Mouse (Mus musculus): Measurements from ENCODE around the gene Lmntd1. TPM values are rescaled to one million over a fixed set of nuclear protein-coding genes. Genes with fewer than 3 reads are reported as not detected.
A peak's percentile ranks its signal among the peaks of the same experiment; 100 is the strongest.

Lmntd1 gene
- polyA plus RNA-seq, 1 experiment from 2014 or later: 1.1 TPM

DNA sequence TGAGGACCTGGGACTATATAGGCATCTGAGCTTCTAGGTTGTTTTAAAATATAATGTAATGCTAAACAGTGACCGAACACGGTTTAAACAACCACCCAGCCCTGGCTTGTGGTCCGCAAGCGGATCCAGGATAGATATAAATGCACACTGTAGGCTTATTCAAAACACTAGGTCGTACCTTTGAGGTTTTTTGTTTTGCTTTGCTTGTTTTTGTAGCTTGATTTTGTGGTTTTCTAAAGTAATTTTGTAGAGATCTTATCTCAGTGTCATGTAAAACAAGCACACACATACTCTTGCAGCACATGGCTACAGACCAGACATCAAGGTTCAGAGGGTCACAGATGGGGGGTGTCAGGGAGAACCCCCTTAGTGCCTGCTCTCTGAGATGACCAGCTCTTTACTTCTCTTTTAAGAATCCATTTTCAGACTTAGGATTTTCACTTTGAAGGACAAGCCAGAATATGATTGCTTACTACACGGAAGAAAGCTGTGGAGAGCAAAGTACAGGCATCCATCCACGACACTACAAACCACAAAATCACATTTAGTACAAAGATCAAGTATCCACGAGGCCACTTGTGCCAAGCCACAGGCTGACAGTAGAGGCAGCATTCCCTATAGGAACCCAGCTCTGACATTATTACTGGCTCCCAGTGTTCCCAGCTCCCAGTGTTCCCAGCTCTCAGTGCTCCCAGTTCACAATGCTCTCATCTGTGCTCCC lies 196.2 kb downstream of the Lmntd1 start:
- 86% methylated on average over 8 of the region's 8 CpGs for WGBS
- Histone ChIP-seq H3K27me3 (no peaks in the 10 kb centered on the region), H3K36me3 (no peaks in the 10 kb centered on the region), H3K4me2 (no peak overlapping the region), H3K4me1 (replicated peaks) (no peaks in the 10 kb centered on the region), H3K27ac (replicated peaks) (no peak overlapping the region), H3K9me3 (no peaks in the 10 kb centered on the region), H3K4me3 (no peak overlapping the region), H3K9ac (no peak overlapping the region)
- ATAC-seq (ENCODE audit: low FRiP score, low read depth): no peak

DNA sequence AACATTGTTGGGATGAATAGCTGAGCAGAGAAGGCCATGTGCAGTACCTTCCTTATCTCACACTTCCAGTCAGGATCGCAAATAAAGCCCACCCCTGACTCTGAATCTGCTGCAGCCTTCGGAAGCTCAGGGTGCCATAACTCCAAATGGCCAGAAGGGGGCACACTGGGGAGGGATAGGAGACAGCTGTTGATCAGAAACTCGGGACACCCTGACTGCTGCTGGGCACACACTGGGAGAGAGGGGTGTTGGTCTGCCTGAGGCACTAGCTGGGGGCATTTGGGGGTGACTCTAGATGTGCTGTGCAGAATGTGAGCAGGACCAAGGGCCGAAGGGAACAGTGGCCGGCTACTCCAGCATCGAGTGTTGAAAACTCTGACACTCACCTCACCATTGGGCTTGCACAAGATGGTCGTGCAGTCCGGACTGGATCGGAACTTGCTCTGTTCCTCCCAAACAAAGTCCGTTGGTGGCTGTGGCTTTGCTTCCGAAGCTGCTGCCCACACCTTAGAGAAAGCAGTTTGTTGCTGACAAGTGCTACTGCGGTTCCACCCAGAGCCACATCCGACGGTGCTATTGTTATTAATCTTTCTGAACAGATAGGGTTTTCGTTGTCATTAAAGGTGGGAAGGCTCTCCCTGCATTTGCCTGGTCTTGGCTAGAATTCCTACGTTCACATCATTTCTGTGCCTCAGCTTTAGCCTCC lies 197.0 kb downstream of the Lmntd1 start:
- Histone ChIP-seq H3K4me1 (replicated peaks) (no peaks in the 10 kb centered on the region), H3K9ac (no peak overlapping the region), H3K27ac (replicated peaks) (no peak overlapping the region), H3K27me3 (no peaks in the 10 kb centered on the region), H3K4me2 (no peak overlapping the region), H3K36me3 (no peaks in the 10 kb centered on the region), H3K9me3 (no peaks in the 10 kb centered on the region), H3K4me3 (no peak overlapping the region)
- no peak for ATAC-seq (ENCODE audit: low FRiP score, low read depth)
- 71% methylated on average over 16 of the region's 16 CpGs for WGBS

DNA sequence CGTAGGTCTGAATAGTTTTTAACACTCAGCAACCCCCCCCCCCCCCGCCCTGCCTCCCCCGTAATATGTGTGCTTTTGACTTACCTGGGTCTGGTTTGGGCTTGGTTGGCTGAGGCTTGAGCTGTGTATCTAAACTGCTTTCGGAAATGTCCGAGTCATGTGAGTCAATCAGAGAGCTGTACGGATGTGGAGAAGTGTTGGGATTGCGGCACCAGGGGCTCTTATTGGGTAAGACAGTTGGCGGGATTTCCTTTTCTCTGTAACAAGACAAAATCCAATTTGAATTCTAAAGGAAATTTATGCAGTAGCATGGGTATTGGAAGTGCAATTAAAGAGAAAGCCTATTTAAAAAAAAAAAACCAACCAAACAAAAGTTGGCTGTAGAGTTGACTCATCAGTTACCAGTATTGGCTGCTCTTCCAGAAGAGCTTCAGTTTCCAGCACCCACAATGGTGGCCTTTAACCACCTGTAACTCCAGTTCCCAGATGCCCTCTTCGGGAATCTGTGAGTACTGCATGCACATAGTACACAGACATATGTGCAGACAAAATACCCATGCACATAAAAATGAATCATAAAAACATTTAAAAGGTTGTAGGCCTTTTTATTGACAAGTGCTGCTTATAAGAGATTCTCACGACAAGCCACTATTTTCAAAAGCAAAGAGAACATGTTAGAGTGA lies 209.6 kb downstream of the Lmntd1 start:
- WGBS: 91% methylated on average over 10 of the region's 10 CpGs
- no peaks in the 10 kb centered on the region for H3K27me3 ChIP-seq
- no peak for ATAC-seq (ENCODE audit: low FRiP score, low read depth)

DNA sequence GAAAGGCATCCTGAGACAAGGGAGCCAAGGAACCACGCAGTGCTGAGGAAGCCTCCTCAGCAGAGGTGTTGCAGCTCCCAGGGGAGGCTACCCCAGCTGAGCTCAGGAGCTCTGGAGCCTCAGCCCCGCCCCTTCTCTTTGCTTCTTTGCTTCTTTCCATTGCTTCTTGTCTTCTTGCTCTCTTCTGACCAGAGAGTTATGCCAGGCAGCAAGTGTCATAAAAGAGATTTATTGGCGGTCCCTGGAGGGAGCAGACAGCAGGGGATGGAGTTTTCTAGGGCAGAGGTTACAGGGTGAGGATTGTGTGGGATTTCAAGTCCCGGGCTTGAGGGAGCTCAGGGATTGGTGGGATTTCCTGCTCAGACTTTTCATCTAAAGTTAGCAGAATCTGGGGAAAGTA lies 213.0 kb downstream of the Lmntd1 start:
- no peak for ATAC-seq (ENCODE audit: low FRiP score, low read depth)
- Histone ChIP-seq H3K9me3 (no peaks in the 10 kb centered on the region), H3K4me1 (replicated peaks) (no peaks in the 10 kb centered on the region), H3K4me2 (no peak overlapping the region), H3K36me3 (no peaks in the 10 kb centered on the region), H3K27me3 (no peaks in the 10 kb centered on the region), H3K27ac (replicated peaks) (no peak overlapping the region), H3K4me3 (no peak overlapping the region), H3K9ac (no peak overlapping the region)
- WGBS: 32% methylated on average over 4 of the region's 4 CpGs

More for the DNA sequence above, 209.6 kb downstream of the Lmntd1 start:
- no peak overlapping the region for H3K27ac ChIP-seq (replicated peaks)
- no peak overlapping the region for H3K4me2 ChIP-seq
- no peaks in the 10 kb centered on the region for H3K4me1 ChIP-seq (replicated peaks)
- no peak overlapping the region for H3K9ac ChIP-seq
- H3K36me3 ChIP-seq: no peaks in the 10 kb centered on the region
- no peak overlapping the region for H3K4me3 ChIP-seq
- H3K9me3 ChIP-seq: no peaks in the 10 kb centered on the region

GRCm38 (mm10) chr6:145397881-145398280 lies 216.2 kb downstream of the Lmntd1 start:
- no peak overlapping the region for H3K4me3 ChIP-seq
- no peak for ATAC-seq (ENCODE audit: low FRiP score, low read depth)
- no peak overlapping the region for H3K27ac ChIP-seq (replicated peaks)
- no peak overlapping the region for H3K9ac ChIP-seq
- no peaks in the 10 kb centered on the region for H3K36me3 ChIP-seq
- no peaks in the 10 kb centered on the region for H3K4me1 ChIP-seq (replicated peaks)
- H3K9me3 ChIP-seq: no peaks in the 10 kb centered on the region
- H3K4me2 ChIP-seq: no peak overlapping the region
- no peaks in the 10 kb centered on the region for H3K27me3 ChIP-seq
- 89% methylated on average over 4 of the region's 4 CpGs for WGBS

DNA sequence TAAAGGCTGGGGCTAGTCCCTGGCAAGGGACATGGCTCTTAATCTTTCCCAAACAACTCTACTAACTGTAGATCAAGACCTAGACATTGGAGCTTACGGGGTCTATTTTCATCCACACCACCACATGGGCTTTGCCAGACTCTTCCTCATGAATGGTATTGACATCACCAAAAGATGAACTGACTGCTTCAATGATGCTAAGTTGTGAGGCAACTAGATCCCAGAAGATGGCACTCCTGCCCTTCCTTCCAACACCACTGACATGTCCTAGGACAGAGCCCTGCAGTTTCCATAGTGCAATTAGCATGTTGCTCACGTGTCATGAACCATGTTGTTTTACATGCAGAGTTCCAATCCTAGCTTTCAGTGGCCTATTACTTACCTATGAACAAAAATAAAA lies 217.6 kb downstream of the Lmntd1 start:
- Histone ChIP-seq H3K4me2 (no peak overlapping the region), H3K4me1 (replicated peaks) (no peaks in the 10 kb centered on the region), H3K9ac (no peak overlapping the region), H3K9me3 (no peaks in the 10 kb centered on the region), H3K36me3 (no peaks in the 10 kb centered on the region), H3K27me3 (no peaks in the 10 kb centered on the region), H3K4me3 (no peak overlapping the region), H3K27ac (replicated peaks) (no peak overlapping the region)
- no peak for ATAC-seq (ENCODE audit: low FRiP score, low read depth)
- 81% methylated on average over 2 of the region's 2 CpGs for WGBS

DNA sequence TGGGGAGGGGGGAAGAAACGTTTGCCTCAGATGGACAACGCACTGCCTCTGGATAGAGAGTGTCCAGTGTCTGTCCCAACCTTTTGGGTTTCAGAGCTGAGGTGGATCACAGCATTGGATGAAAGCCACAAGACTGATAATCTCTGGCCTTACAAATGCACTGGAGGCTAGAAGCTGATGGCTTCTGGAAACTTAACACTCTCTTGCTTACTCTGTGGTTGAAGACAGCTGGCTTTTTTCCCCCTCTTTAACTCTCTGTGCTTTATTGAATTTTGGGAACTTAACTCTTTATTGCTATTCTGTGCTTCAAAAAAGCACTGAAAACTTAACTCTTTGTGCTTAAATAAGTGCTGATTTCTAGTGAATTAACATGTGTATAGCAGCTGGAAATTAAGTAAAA lies 223.7 kb downstream of the Lmntd1 start:
- no peak overlapping the region for H3K9ac ChIP-seq
- no peak for ATAC-seq (ENCODE audit: low FRiP score, low read depth)
- no peak overlapping the region for H3K4me3 ChIP-seq
- no peaks in the 10 kb centered on the region for H3K36me3 ChIP-seq
- no peak overlapping the region for H3K4me2 ChIP-seq
- H3K4me1 ChIP-seq (replicated peaks): peaks cover 10% of the 10 kb centered on the region
- 78% methylated on average over 2 of the region's 2 CpGs for WGBS
- no peaks in the 10 kb centered on the region for H3K27me3 ChIP-seq
- no peaks in the 10 kb centered on the region for H3K9me3 ChIP-seq
- H3K27ac ChIP-seq (replicated peaks): no peak overlapping the region

GRCm38 (mm10) chr6:145389904-145390303 lies 224.2 kb downstream of the Lmntd1 start:
- peak; percentile 63; the same call in 1 of the 2 replicates for ATAC-seq (ENCODE audit: low FRiP score, low read depth)
- Histone ChIP-seq H3K9me3 (no peaks in the 10 kb centered on the region), H3K4me2 (no peak overlapping the region), H3K4me1 (replicated peaks) (peaks cover 10% of the 10 kb centered on the region), H3K27ac (replicated peaks) (no peak overlapping the region), H3K9ac (no peak overlapping the region), H3K27me3 (no peaks in the 10 kb centered on the region), H3K36me3 (no peaks in the 10 kb centered on the region), H3K4me3 (no peak overlapping the region)
- 65% methylated on average over 7 of the region's 7 CpGs for WGBS

GRCm38 (mm10) chr6:145387378-145387777 lies 226.7 kb downstream of the Lmntd1 start:
- Histone ChIP-seq H3K27ac (replicated peaks) (no peak overlapping the region), H3K9ac (no peak overlapping the region), H3K27me3 (no peaks in the 10 kb centered on the region), H3K4me1 (replicated peaks) (peaks cover 10% of the 10 kb centered on the region), H3K36me3 (no peaks in the 10 kb centered on the region), H3K4me3 (no peak overlapping the region), H3K9me3 (no peaks in the 10 kb centered on the region), H3K4me2 (no peak overlapping the region)
- 64% methylated on average over 6 of the region's 6 CpGs for WGBS
- ATAC-seq (ENCODE audit: low FRiP score, low read depth): 0 out of 2 replicates have a peak, but pooled peaks have one; percentile 57

GRCm38 (mm10) chr6:145382586-145383380 lies 231.3 kb downstream of the Lmntd1 start:
- 0 out of 2 replicates have a peak, but pooled peaks have one; percentile 52 for ATAC-seq (ENCODE audit: low FRiP score, low read depth)
- Histone ChIP-seq H3K27ac (replicated peaks) (no peak overlapping the region), H3K36me3 (no peaks in the 10 kb centered on the region), H3K9me3 (no peaks in the 10 kb centered on the region), H3K4me1 (replicated peaks) (peaks cover 25% of the 10 kb centered on the region), H3K27me3 (no peaks in the 10 kb centered on the region), H3K4me2 (no peak overlapping the region), H3K4me3 (no peak overlapping the region), H3K9ac (no peak overlapping the region)
- 56% methylated on average over 12 of the region's 12 CpGs for WGBS

GRCm38 (mm10) chr6:145380961-145381360 lies 233.2 kb downstream of the Lmntd1 start:
- Histone ChIP-seq H3K27ac (replicated peaks) (no peak overlapping the region), H3K4me2 (no peak overlapping the region), H3K27me3 (no peaks in the 10 kb centered on the region), H3K4me3 (no peak overlapping the region), H3K9ac (no peak overlapping the region), H3K4me1 (replicated peaks) (peaks cover 15% of the 10 kb centered on the region), H3K36me3 (no peaks in the 10 kb centered on the region), H3K9me3 (no peaks in the 10 kb centered on the region)
- ATAC-seq (ENCODE audit: low FRiP score, low read depth): peak; percentile 78
- 45% methylated on average over 8 of the region's 8 CpGs for WGBS

Measured in hindbrain, embryonic 15.5 days (tissue).